Mouse (Mus musculus): Measurements from ENCODE around the gene Zfp664.
A peak's percentile ranks its signal among the peaks of the same experiment; 100 is the strongest.

Gene Zfp664

DNA sequence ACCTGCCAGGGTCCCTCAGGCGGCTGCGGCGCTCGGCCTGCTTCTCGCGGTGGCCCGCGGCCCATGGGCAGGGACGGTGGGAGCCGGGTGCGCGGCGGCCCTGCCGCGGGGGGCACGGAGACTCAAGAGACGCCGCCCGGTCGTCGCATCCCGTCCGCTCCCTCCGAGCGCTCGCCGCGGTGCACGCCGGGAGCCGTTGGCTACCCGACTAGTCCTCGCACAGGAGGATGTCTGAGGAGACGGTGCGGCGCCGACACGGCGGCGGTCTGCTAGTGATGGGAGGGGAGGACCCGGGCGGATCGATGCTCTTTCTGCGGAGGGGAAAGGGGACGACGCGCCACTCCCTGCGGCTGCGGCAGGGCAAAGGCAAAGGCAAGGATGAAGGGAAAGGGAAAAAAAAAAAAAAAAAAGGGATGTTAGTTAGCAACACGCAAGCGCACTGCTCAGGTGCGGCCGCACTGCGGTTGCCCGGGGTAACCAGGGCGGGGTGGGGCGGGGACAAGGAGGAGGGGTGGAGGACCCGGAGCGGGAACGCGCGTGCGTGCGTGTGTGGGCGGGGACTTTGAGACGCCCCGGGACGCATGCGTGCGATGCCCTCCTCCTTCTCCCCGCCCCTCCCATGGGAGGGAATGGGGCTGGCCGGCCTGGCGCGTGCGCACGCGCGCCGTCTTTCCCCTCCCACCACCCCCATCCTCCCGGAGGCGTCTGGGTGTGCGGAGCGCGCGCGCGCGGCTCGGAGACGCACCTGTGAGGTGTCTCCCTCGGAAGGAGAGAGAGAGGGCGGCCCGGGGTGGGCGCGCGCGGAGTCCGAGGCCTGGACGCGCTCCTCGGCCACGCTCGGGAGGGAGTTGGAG is at the start of gene Zfp664, which contains the start of gene Ccdc92:
Zfp664 (plus strand) TSS at position 679 of the 854 bp plus-strand sequence.
Ccdc92 (minus strand) TSS at position 412 of the 854 bp plus-strand sequence.
- DNase-seq (ENCODE audit: low spot score in 2 of 2) = peak; percentile 99

GRCm38 (mm10) chr5:124814797-124815196 is 47.7 kb upstream of the Zfp664 start:
- DNase-seq (ENCODE audit: low spot score in 2 of 2) = no peak

DNA sequence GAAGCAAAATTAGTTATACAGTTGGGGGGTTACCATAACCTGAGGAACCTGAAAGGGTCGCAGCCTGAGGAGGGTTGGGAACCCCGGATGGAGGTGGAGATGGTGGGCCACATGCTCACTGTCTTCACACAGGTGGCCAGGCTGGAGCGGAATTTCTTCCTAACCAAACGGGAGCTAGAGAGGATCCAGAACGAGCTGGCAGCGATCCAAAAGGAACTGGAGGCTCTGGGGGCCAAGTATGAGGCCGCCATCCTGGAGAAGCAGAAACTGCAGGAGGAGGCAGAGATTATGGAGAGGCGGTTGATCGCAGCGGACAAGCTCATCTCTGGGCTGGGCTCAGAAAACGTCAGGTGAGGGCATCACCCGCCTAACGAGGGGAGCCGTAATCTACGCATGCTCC is 45.4 kb upstream of the Zfp664 start:
- DNase-seq (ENCODE audit: low spot score in 2 of 2) = no peak

DNA sequence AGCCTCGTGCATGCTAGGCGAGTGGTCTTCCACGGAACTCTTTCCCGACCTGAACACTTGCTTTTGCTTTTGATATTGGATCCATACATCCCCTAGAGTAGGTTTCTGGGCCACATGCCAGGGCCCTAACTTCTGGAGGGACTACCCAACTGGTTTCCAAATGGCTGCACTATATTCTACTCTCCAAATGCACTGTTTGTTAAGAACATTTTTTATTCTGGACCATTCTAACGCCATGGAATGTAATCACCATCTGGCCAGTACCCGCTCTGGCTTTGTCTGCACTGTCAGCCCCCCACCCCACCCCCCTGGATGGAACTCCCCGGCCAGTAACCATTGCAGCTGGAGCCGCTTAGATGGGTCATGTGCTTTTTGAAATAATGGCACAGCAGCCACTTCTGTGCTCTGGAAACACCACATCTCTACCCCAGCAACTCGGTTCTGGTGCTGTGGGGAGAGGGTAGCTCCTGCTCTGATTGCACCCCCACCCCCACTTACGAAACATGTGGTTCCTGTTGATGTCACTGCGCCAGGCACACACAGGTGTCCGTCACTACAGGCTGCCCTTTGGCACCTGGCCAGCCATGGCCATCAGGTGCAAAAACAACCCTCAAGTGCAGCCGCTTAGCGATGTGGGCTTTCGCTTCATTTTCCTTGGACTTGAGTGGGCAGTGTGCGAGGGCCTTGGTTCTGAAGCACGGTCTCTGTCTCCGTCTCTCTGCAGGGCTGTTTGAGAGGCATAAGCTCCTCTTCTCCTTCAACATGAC is 40.2 kb upstream of the Zfp664 start:
- peak in 1 of 2 experiments; percentile 65 for DNase-seq (ENCODE audit: low spot score in 2 of 2)

GRCm38 (mm10) chr5:124830331-124830730 is 32.2 kb upstream of the Zfp664 start:
- DNase-seq (ENCODE audit: low spot score in 2 of 2) = no peak

- no peak for DNase-seq (ENCODE audit: low spot score in 2 of 2)
Measured at GRCm38 (mm10) chr5:124835218-124835617, 27.3 kb upstream of the Zfp664 start.

- DNase-seq (ENCODE audit: low spot score in 2 of 2) = no peak
Measured at GRCm38 (mm10) chr5:124836075-124836474, 26.4 kb upstream of the Zfp664 start.

GRCm38 (mm10) chr5:124836621-124837020 is 25.9 kb upstream of the Zfp664 start:
- DNase-seq (ENCODE audit: low spot score in 2 of 2) = no peak

GRCm38 (mm10) chr5:124840202-124840601 is 22.3 kb upstream of the Zfp664 start:
- no peak for DNase-seq (ENCODE audit: low spot score in 2 of 2)

DNA sequence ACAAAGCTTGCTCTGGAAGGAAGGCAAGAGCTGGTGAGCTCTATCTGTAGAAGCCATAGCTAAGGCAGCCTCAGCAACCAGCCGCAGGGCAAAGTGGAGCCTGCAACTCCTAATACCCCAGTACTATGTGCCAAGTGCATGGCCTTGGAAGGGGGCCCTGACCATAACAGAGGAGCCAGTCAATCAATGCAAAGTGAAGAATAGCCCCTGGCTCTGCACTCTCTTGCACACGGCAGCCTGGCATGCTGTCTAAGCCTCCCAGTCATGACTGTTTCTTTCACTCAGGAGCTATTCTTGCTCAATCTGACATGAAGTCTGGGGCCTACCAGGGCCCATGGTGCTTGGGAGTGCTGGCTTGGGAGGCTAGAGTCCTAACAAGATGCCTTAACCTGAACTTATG is 21.8 kb upstream of the Zfp664 start:
- DNase-seq (ENCODE audit: low spot score in 2 of 2) = peak in 1 of 2 experiments; percentile 56

- no peak for DNase-seq (ENCODE audit: low spot score in 2 of 2)
Measured at GRCm38 (mm10) chr5:124843386-124843785, 19.1 kb upstream of the Zfp664 start.

DNA sequence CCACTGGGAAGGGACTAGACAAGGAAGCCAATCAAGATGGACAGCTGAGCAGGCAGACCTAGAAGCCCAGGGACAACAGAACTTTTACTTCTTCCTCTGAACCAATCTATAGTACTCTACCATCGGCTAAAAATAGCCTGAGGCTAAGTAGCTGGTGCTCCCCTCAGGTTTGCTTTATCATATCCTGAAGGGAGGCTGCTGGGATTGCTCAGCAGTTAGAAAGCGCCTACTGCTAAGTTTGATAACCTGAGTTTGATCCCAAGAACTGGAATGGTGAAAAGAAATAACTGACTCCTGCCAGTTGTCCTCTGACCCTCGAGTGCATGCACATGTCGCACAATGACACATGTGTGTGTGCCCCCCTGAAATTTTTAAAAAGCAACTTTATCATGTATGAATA is 17.6 kb upstream of the Zfp664 start:
- DNase-seq (ENCODE audit: low spot score in 2 of 2) = no peak

DNA sequence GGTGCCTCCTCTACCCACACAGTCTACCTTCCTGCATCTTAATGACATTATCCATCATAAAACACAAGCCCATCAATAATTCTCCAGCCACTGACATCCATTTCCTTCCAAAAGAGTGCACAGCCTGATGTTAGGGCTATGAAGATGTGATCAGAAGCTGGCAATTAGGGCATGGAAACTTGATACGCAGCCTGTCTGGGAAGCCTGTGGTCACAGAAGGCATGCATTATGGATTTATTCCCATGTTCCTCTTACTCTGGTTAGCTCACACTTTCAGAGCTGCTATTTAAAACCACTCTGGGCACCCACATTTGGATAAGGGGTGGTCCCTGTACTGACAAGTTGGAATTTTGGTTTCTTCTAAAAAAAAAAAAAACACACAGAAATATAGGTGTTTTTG is 15.5 kb upstream of the Zfp664 start:
- no peak for DNase-seq (ENCODE audit: low spot score in 2 of 2)

DNA sequence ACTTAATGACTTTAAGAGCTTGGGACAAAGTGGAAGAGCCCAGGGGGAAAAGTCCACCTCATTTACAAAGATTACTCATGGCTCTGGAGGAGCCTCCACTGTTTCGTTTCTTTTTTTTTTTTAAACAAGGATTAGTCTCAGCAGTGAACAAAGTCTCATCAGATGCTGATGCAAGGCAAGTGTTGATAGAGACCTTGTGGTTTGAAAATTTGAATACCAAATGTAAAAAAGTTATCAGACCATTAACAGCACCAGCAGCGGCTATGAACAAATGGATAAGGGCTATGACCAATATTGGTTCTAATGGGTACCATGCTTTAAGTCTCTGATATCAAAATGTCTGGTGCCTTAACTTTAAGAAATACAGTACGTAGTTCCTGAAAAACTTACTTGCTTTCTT is 13.5 kb upstream of the Zfp664 start:
- DNase-seq (ENCODE audit: low spot score in 2 of 2) = no peak

- DNase-seq (ENCODE audit: low spot score in 2 of 2) = no peak
Measured at GRCm38 (mm10) chr5:124851572-124851971, 10.9 kb upstream of the Zfp664 start.

DNA sequence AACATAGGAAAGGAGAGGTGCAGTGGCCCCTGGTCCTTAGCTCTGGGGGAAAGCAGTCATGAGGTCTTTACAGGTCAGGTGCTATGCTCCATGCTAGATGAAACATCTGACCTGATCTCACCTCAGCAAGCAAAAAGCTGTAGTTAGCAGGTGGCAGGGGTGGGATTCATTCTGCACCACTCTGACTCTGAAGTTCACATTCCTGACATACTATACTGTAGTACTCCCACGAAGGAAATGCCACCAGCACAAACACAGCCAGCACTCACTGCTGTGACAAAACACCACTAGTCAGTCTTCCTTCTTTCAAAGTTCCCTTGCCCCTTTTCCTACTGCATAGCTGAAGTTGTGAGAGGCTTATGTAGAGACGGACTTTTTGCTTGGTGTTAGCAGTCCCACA is 10.2 kb upstream of the Zfp664 start:
- DNase-seq (ENCODE audit: low spot score in 2 of 2) = no peak

DNA sequence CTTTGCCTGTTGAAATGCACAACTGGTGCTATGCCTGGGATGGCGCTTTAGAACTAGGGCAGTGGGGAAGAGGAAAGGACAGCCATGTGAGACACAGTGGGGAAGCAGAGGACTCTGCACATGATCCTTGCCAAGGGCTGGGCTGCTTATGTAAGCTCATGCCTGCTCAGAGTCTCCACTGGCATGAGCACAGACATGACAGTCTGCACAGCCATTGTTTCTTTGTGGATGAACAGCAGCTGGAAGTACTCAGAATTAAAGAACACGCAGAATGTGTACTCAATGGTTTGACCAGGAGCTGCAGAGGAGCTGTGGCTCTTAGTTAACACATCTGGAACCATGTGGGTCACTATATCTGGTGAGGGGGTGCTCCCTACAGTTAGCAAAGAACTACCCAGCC is 9.4 kb upstream of the Zfp664 start:
- no peak for DNase-seq (ENCODE audit: low spot score in 2 of 2)

DNA sequence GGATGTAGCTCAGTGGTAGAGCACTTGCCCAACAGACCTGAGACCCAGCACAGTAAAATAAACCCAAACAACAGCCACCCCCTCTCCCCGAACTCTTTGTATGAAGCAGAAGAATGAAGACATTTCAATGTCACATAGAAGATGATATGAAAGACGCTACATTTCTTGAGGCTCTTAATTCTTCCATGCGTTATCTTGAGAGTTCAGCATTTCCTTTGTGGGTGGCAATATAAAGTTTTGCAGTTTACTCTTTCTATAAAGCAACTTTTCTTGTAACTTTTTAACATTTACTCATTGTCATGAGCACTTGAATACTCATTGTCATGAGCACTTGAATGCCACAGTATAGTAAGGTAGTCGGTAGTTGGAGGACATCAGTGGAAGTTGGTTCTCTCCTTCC is 8.3 kb upstream of the Zfp664 start:
- no peak for DNase-seq (ENCODE audit: low spot score in 2 of 2)

- no peak for DNase-seq (ENCODE audit: low spot score in 2 of 2)
Measured at GRCm38 (mm10) chr5:124860013-124860412, 2.5 kb upstream of the Zfp664 start.

GRCm38 (mm10) chr5:124861463-124861862 is 1.0 kb upstream of the Zfp664 start:
- peak in 1 of 2 experiments; percentile 55 for DNase-seq (ENCODE audit: low spot score in 2 of 2)

- peak; percentile 37 to 41 for DNase-seq (ENCODE audit: low spot score in 2 of 2)
Measured at GRCm38 (mm10) chr5:124862871-124863741, 615 bp downstream of the Zfp664 start.

DNA sequence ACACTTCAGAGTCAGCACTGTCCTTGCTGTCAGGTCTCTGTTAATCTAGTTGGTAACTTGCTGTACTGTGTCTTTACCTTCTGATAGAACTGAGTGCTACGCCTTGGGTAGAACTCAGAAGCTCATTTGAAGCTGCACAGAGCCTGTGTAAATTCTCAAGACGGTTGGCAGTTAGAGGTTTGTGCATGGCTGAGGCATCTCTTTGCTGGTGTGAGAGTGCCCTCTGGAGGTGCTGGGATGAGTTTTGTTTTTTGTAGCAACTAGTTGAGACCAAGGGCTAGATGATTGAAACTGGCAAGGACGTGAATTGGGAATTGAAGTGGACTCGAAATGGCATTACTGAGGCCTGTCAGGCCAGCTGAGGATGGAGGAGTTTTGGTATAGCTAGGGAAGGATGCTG is 6.5 kb downstream of the Zfp664 start:
- peak; percentile 79 to 82 for DNase-seq (ENCODE audit: low spot score in 2 of 2)
